Mouse (Mus musculus) heart, postnatal 0 days (tissue): ENCODE measurements around the gene Dph5. TPM values are rescaled to one million over a fixed set of nuclear protein-coding genes. Genes with fewer than 3 reads are reported as not detected.

ENCODE experiments used
- ATAC-seq: fragments of 200-750 bp; cut with Nextera tagmentation; 2 replicates; pipeline ENCODE4 v1.8.0; 2017; ENCODE audit warnings: low read depth, moderate number of reproducible peaks, moderate library complexity; ENCODE audit not compliant: insufficient read depth
- DNase-seq: peaks from one replicate; pipeline ENCODE4 v3.0.0-alpha.2; 2016; ENCODE audit warnings: low spot score
- H3K27ac ChIP-seq: fragments of 300-500 bp; sonication (generic); 2 replicates; pipeline ENCODE4 v1.5.1; 2014; ENCODE audit warnings: low read depth, mild to moderate bottlenecking
- H3K27me3 ChIP-seq: fragments of 300-500 bp; sonication (generic); 2 replicates; pipeline ENCODE4 v1.6.1; 2014; ENCODE audit warnings: low read length, mixed read lengths; ENCODE audit not compliant: control insufficient read depth, insufficient read depth
- H3K36me3 ChIP-seq: fragments of 300-500 bp; sonication (generic); replicated peaks from 2 replicates; pipeline ENCODE4 v1.6.1; 2014; ENCODE audit warnings: low read length, mixed read lengths; ENCODE audit not compliant: control insufficient read depth, insufficient read depth
- H3K4me1 ChIP-seq: fragments of 300-500 bp; sonication (generic); 2 replicates; pipeline ENCODE4 v1.6.1; 2014; ENCODE audit warnings: antibody characterized with exemption; ENCODE audit not compliant: control insufficient read depth, insufficient read depth
- H3K4me2 ChIP-seq: fragments of 300-500 bp; sonication (generic); 2 replicates; pipeline ENCODE4 v1.6.1; 2014; ENCODE audit warnings: low read depth, mild to moderate bottlenecking, low read length, moderate library complexity
- H3K4me3 ChIP-seq: fragments of 300-500 bp; sonication (generic); 2 replicates; pipeline ENCODE4 v1.5.1; 2014; ENCODE audit warnings: low read depth, low read length
- H3K9ac ChIP-seq: fragments of 300-500 bp; sonication (generic); replicated peaks from 2 replicates; pipeline ENCODE4 v1.6.1; 2014; ENCODE audit warnings: low read depth, low read length, mixed read lengths
- H3K9me3 ChIP-seq: fragments of 300-500 bp; sonication (generic); replicated peaks from 2 replicates; pipeline ENCODE4 v1.6.1; 2016; ENCODE audit warnings: low read length; ENCODE audit not compliant: control insufficient read depth
- CTCF ChIP-seq: IDR thresholded peaks from 2 replicates; pipeline ENCODE4 v1.5.1; 2016; ENCODE audit warnings: antibody characterized with exemption, control low read depth, low read depth
- EP300 ChIP-seq: IDR thresholded peaks from 2 replicates; pipeline ENCODE4 v1.6.1; 2016; ENCODE audit warnings: antibody characterized with exemption, low read depth
- WGBS: fragments of 180-500 bp; shearing (Covaris S2); extraction: QIAGEN DNeasy Blood & Tissue Kit; methylation state at CpG from one replicate; pipeline ENCODE4 v1.1.7; 2014; 5-methylcytosine and 5-hydroxymethylcytosine counted together
- polyA plus RNA-seq: library from polyadenylated mRNA; unstranded; fragments of >200 nt; fragmentation: Nextera tagmentation; extraction: Ambion mirVana; gene quantifications from 2 replicates; pipeline ENCODE4 v1.2.1, GENCODE M21; 2015
- total RNA-seq: library from RNA; depleted of rRNA; stranded (reverse); fragments of >200 nt; gene quantifications from 2 replicates; pipeline ENCODE4 v1.2.3, GENCODE M21; 2014; ENCODE audit warnings: low replicate concordance; rRNA removed

Gene Dph5
- 6.4 and 11.1 TPM in 2 replicates for total RNA-seq
- polyA plus RNA-seq = 12.1 and 14.0 TPM in 2 replicates

GRCm38 (mm10) chr3:115887427-115888309 lies at the start of gene Dph5:
TSS of gene Dph5 (plus strand) at chr3:115887837.
- DNase-seq (peak; percentile 96), ATAC-seq (peak; percentile 94)
- peak within 1 kb of the TSS; percentile 89 for H3K4me2 ChIP-seq
- peaks cover 4% of the 10 kb centered on the region for H3K4me1 ChIP-seq
- H3K9me3 ChIP-seq = no peaks in the 10 kb centered on the region
- no peaks in the 10 kb centered on the region for H3K27me3 ChIP-seq
- no peak for TF ChIP-seq CTCF
- 0 out of 2 replicates have a peak, but pooled peaks have one; percentile 27 for TF ChIP-seq EP300
- peak within 1 kb of the TSS; percentile 87 for H3K27ac ChIP-seq
- under 1% methylated on average over 40 of the region's 40 CpGs for WGBS
- peak within 1 kb of the TSS; percentile 68 for H3K9ac ChIP-seq
- peak within 1 kb of the TSS; percentile 65 for H3K4me3 ChIP-seq
- H3K36me3 ChIP-seq = no peaks in the 10 kb centered on the region

- 67% methylated on average over 3 of the region's 3 CpGs for WGBS
- TF ChIP-seq EP300 = no peak
- TF ChIP-seq CTCF = no peak
- no peaks in the 10 kb centered on the region for H3K36me3 ChIP-seq
- ATAC-seq (no peak), DNase-seq (no peak)
- H3K9ac ChIP-seq = no peak overlapping the region
- no peaks in the 10 kb centered on the region for H3K4me1 ChIP-seq
- 0 out of 2 replicates have a peak, but pooled peaks cover 4% of the 10 kb centered on the region for H3K9me3 ChIP-seq
- H3K4me3 ChIP-seq = no peak overlapping the region
- no peak overlapping the region for H3K4me2 ChIP-seq
- no peak overlapping the region for H3K27ac ChIP-seq
- no peaks in the 10 kb centered on the region for H3K27me3 ChIP-seq
These were observed 43.1 kb upstream of the Dph5 start for GRCm38 (mm10) chr3:115844566-115844965.

- Histone ChIP-seq H3K4me3 (no peak overlapping the region), H3K36me3 (no peaks in the 10 kb centered on the region), H3K9ac (no peak overlapping the region), H3K27ac (no peak overlapping the region), H3K9me3 (0 out of 2 replicates have a peak, but pooled peaks cover 4% of the 10 kb centered on the region), H3K4me1 (no peaks in the 10 kb centered on the region), H3K4me2 (no peak overlapping the region), H3K27me3 (no peaks in the 10 kb centered on the region)
- ATAC-seq = no peak
- WGBS = 71% methylated on average over 5 of the region's 5 CpGs
- no peak for TF ChIP-seq CTCF
- DNase-seq = no peak
These were observed 42.5 kb upstream of the Dph5 start for GRCm38 (mm10) chr3:115845032-115845618.

DNA sequence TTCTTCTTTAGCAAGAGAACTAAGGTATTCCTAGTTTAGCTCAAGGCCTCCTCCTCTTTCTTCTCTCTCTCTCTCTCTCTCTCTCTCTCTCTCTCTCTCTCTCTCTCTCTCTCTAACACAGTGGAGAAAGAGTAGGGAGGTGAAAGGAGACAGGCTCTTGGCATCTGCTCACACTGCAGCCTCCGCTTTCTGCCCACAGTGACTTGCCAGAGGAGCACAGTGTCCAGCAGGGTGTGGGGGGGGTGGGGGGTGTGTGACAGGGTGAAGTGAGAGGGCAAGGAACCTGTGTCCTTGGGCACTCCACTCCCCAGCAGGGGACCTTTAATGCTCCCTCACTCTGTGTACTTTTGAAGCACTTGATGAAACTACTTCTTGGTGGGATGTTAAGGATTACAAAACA lies 41.9 kb upstream of the Dph5 start:
- Histone ChIP-seq H3K4me1 (no peaks in the 10 kb centered on the region), H3K9ac (no peak overlapping the region), H3K27me3 (no peaks in the 10 kb centered on the region), H3K4me3 (no peak overlapping the region), H3K27ac (no peak overlapping the region), H3K4me2 (no peak overlapping the region), H3K36me3 (no peaks in the 10 kb centered on the region), H3K9me3 (0 out of 2 replicates have a peak, but pooled peaks cover 4% of the 10 kb centered on the region)
- WGBS = 58% methylated on average over 1 of the region's 1 CpGs
- DNase-seq = no peak
- ATAC-seq = no peak
- TF ChIP-seq EP300 = no peak
- no peak for TF ChIP-seq CTCF

GRCm38 (mm10) chr3:115846153-115846552 lies 41.5 kb upstream of the Dph5 start:
- Histone ChIP-seq H3K27ac (no peak overlapping the region), H3K4me2 (no peak overlapping the region), H3K4me1 (no peaks in the 10 kb centered on the region), H3K9ac (no peak overlapping the region), H3K9me3 (0 out of 2 replicates have a peak, but pooled peaks cover 4% of the 10 kb centered on the region), H3K27me3 (no peaks in the 10 kb centered on the region), H3K36me3 (no peaks in the 10 kb centered on the region), H3K4me3 (no peak overlapping the region)
- ATAC-seq (no peak), DNase-seq (no peak)
- TF ChIP-seq CTCF = no peak
- TF ChIP-seq EP300 = no peak
- WGBS = 88% methylated on average over 5 of the region's 5 CpGs
